In the genomic region with DNA sequence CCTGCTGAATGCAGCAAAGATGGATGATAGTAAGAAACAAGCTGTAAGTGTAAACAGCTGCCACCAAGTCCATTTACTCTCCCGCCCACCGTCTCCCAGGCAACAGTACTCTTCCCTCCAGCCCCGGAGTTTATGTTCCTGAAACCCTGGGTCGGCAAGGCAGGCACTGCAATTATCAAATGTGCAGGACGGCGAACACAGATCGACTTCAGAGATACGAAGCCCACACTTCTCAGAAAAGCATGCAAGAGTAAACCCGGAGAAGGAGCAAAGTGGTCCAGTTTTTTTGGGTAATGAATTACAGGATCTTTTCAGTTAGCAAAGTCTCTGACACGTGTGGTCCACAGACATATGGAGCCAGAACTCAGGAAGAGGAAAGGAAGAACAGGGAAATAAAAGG, we compare ENCODE assay signal across 8 mouse cellular contexts. TPM values are rescaled to one million over a fixed set of nuclear protein-coding genes. Genes with fewer than 3 reads are reported as not detected.
A peak's percentile ranks its signal among the peaks of the same experiment; 100 is the strongest.
DNase-seq lines count a peak whose midpoint lies in the region; ATAC-seq and TF ChIP-seq lines count a peak whose summit lies in the region.

No protein-coding gene starts in this region.

- H3K27me3 ChIP-seq in kidney, adult 2 months (replicated peaks; ENCODE audit: control insufficient read depth, insufficient read depth, low read length), result no peaks in the 10 kb centered on the region
- no peaks in the 10 kb centered on the region for H3K27me3 ChIP-seq in embryonic facial prominence, embryonic 11.5 days (ENCODE audit: control insufficient read depth, insufficient read depth, low read length)
- H3K27me3 ChIP-seq in kidney, embryonic 15.5 days, result no peaks in the 10 kb centered on the region
- no peaks in the 10 kb centered on the region for H3K27me3 ChIP-seq in myocyte (ENCODE audit: control insufficient read depth, insufficient read depth, insufficient read length)
- H3K27me3 ChIP-seq in cerebellum, adult 2 months (ENCODE audit: control insufficient read depth, insufficient read depth, low read length), result no peaks in the 10 kb centered on the region

- DNase-seq in kidney, adult 2 months, result peak; percentile 10
- no peak for DNase-seq in kidney, adult 11 months
- DNase-seq in ES-CJ7 (ENCODE audit: low read depth, low spot score), result peak; percentile 26
- DNase-seq in embryonic facial prominence, embryonic 11.5 days (ENCODE audit: low spot score), result peak; percentile 76
- DNase-seq in cerebellum, adult 2 months, result no peak
- no peak for DNase-seq in urinary bladder, adult 2 months (ENCODE audit: low spot score)

- no peaks in the 10 kb centered on the region for H3K36me3 ChIP-seq in kidney, adult 2 months (ENCODE audit: control insufficient read depth, insufficient read depth, low read length)
- H3K36me3 ChIP-seq in embryonic facial prominence, embryonic 11.5 days (replicated peaks; ENCODE audit: control insufficient read depth, insufficient read depth, low read depth, low read length), result peaks cover 4% of the 10 kb centered on the region
- peaks cover 21% of the 10 kb centered on the region for H3K36me3 ChIP-seq in kidney, embryonic 15.5 days
- H3K36me3 ChIP-seq in myocyte (ENCODE audit: control insufficient read depth, insufficient read depth), result peaks cover 29% of the 10 kb centered on the region

- peak overlapping the region; percentile 36 for H3K4me2 ChIP-seq in embryonic facial prominence, embryonic 11.5 days (ENCODE audit: low read depth, low read length)
- peak overlapping the region; percentile 96 for H3K4me2 ChIP-seq in kidney, embryonic 15.5 days
- peak overlapping the region; percentile 81 for H3K4me2 ChIP-seq in myocyte (ENCODE audit: low read depth)

- no peak for TF ChIP-seq POLR2A in kidney, adult 2 months (IDR thresholded peaks at IDR 0.05; ENCODE audit: low read depth, low read length)
- TF ChIP-seq POLR2A in myocyte (IDR thresholded peaks at IDR 0.05; ENCODE audit: insufficient read length, low read depth), result peak; percentile 35
- TF ChIP-seq POLR2A in cerebellum, adult 2 months (IDR thresholded peaks at IDR 0.05; ENCODE audit: borderline replicate concordance, insufficient read depth, low read length), result no peak

- no peaks in the 10 kb centered on the region for H3K9me3 ChIP-seq in embryonic facial prominence, embryonic 11.5 days (replicated peaks; ENCODE audit: control insufficient read depth, low read length)
- H3K9me3 ChIP-seq in kidney, embryonic 15.5 days (replicated peaks), result no peaks in the 10 kb centered on the region

- 0 out of 2 replicates have a peak overlapping the region, but pooled peaks have one; percentile 5 for H3K9ac ChIP-seq in embryonic facial prominence, embryonic 11.5 days (replicated peaks; ENCODE audit: low read length)
- H3K9ac ChIP-seq in kidney, embryonic 15.5 days, result no peak overlapping the region

- peaks cover 49% of the 10 kb centered on the region for H3K79me2 ChIP-seq in myocyte (ENCODE audit: control insufficient read depth, insufficient read depth)

- WGBS in kidney, adult 2 months, result 11% methylated on average over 10 of the region's 10 CpGs
- WGBS in embryonic facial prominence, embryonic 11.5 days, result 9% methylated on average over 10 of the region's 10 CpGs
- WGBS in kidney, embryonic 15.5 days, result 3% methylated on average over 10 of the region's 10 CpGs
- 13% methylated on average over 10 of the region's 10 CpGs for WGBS in cerebellum, adult 2 months

- ATAC-seq in embryonic facial prominence, embryonic 11.5 days (replicated peaks; ENCODE audit: insufficient number of reproducible peaks, low FRiP score, low TSS enrichment, low read depth), result no peak
- peak; percentile 30; the same call in 1 of the 2 replicates for ATAC-seq in kidney, embryonic 15.5 days (replicated peaks; ENCODE audit: low FRiP score)

- H3K27ac ChIP-seq in kidney, adult 2 months (ENCODE audit: insufficient read depth, low read depth, low read length), result no peak overlapping the region
- H3K27ac ChIP-seq in embryonic facial prominence, embryonic 11.5 days (replicated peaks; ENCODE audit: low read depth, low read length), result no peak overlapping the region
- peak overlapping the region; percentile 52 for H3K27ac ChIP-seq in kidney, embryonic 15.5 days
- H3K27ac ChIP-seq in cerebellum, adult 2 months (ENCODE audit: insufficient read depth, low read length), result no peak overlapping the region

- no peaks in the 10 kb centered on the region for H3K4me1 ChIP-seq in kidney, adult 2 months (ENCODE audit: control insufficient read depth, insufficient read depth, low read length)
- no peaks in the 10 kb centered on the region for H3K4me1 ChIP-seq in embryonic facial prominence, embryonic 11.5 days (ENCODE audit: control insufficient read depth, insufficient read depth, low read length)
- peaks cover 19% of the 10 kb centered on the region for H3K4me1 ChIP-seq in kidney, embryonic 15.5 days
- no peaks in the 10 kb centered on the region for H3K4me1 ChIP-seq in cerebellum, adult 2 months (ENCODE audit: control insufficient read depth, insufficient read depth, low read length)

- H3ac ChIP-seq in myocyte (ENCODE audit: control insufficient read depth, insufficient read length), result no peak overlapping the region

- H3K4me3 ChIP-seq in kidney, adult 2 months (ENCODE audit: insufficient read depth, low read depth, low read length), result no peak overlapping the region
- peak overlapping the region; percentile 17; the same call in 1 of the 2 replicates for H3K4me3 ChIP-seq in embryonic facial prominence, embryonic 11.5 days (ENCODE audit: low read depth, low read length)
- peak overlapping the region; percentile 99 for H3K4me3 ChIP-seq in kidney, embryonic 15.5 days (replicated peaks)
- H3K4me3 ChIP-seq in myocyte, result peak overlapping the region; percentile 76
- H3K4me3 ChIP-seq in cerebellum, adult 2 months (replicated peaks; ENCODE audit: insufficient read depth, low read depth, low read length), result no peak overlapping the region

- no peak for TF ChIP-seq CTCF in kidney, adult 2 months (conservative IDR thresholded peaks at IDR 0.05; ENCODE audit: insufficient read depth, insufficient read length, low read depth, low read length)
- no peak for TF ChIP-seq CTCF in cerebellum, adult 2 months (IDR thresholded peaks at IDR 0.05; ENCODE audit: borderline replicate concordance, insufficient read depth, low read depth, low read length)

TF ChIP-seq in myocyte, 11 proteins besides CTCF, POLR2A, EP300 and RAD21:
- no peak for TF ChIP-seq POLR2AphosphoS2 (IDR thresholded peaks at IDR 0.05; ENCODE audit: insufficient read length, low read depth)
- peak in 1 of 3 experiments; percentile 49 for TF ChIP-seq MYOD1 (IDR thresholded peaks at IDR 0.05; ENCODE audit: control insufficient read depth in 1 of 3, insufficient read length in 2 of 3, low read depth in 2 of 3)
- no peak for TF ChIP-seq E2F4 (IDR thresholded peaks at IDR 0.05; ENCODE audit: insufficient read depth)
- TF ChIP-seq MYOG (IDR thresholded peaks at IDR 0.05; ENCODE audit: control insufficient read depth in 1 of 3, insufficient read depth in 1 of 3, insufficient read length in 2 of 3, low read depth in 2 of 3), result peak in 1 of 3 experiments; percentile 31
TF ChIP-seq in myocyte: peak in this region for 2.

RNA-seq across cellular contexts. Expression of gene Mthfd2, which starts 9.7 kb away (rescaled TPM):
- polyA plus RNA-seq in kidney, adult 2 months (2012; rRNA removed), result 2.3 and 2.4 TPM in 2 replicates
- 58.7 and 59.7 TPM in 2 replicates for polyA plus RNA-seq in embryonic facial prominence, embryonic 11.5 days (2014; fragmentation: Nextera tagmentation; extraction: Ambion mirVana)
- polyA plus RNA-seq in kidney, embryonic 15.5 days (2015; fragmentation: Nextera tagmentation; extraction: Ambion mirVana), result 39.7 and 44.9 TPM in 2 replicates
- polyA plus RNA-seq in myocyte (2012; fragmentation: generic; extraction: Trizol), result 260 TPM
- polyA plus RNA-seq in cerebellum, adult 2 months (2012; rRNA removed), result 13.6 and 15.4 TPM in 2 replicates
- 3.2 and 4.4 TPM in 2 replicates for polyA plus RNA-seq in urinary bladder, adult 2 months (2012; rRNA removed)

RNA-seq across cellular contexts. Expression of gene Mob1a, which starts 9.8 kb away (rescaled TPM):
- 17.9 and 23.5 TPM in 2 replicates for polyA plus RNA-seq in kidney, adult 2 months (2012; rRNA removed)
- polyA plus RNA-seq in embryonic facial prominence, embryonic 11.5 days (2014; fragmentation: Nextera tagmentation; extraction: Ambion mirVana), result 80.0 and 85.7 TPM in 2 replicates
- 69.6 and 70.6 TPM in 2 replicates for polyA plus RNA-seq in kidney, embryonic 15.5 days (2015; fragmentation: Nextera tagmentation; extraction: Ambion mirVana)
- 22.8 TPM for polyA plus RNA-seq in myocyte (2012; fragmentation: generic; extraction: Trizol)
- 16.0 and 16.3 TPM in 2 replicates for polyA plus RNA-seq in cerebellum, adult 2 months (2012; rRNA removed)
- polyA plus RNA-seq in urinary bladder, adult 2 months (2012; rRNA removed), result 55.1 and 57.1 TPM in 2 replicates

RNA-seq across cellular contexts. Expression of gene Bola3, which starts 32.9 kb away (rescaled TPM):
- polyA plus RNA-seq in kidney, adult 2 months (2012; rRNA removed), result 85.2 and 125 TPM in 2 replicates
- polyA plus RNA-seq in embryonic facial prominence, embryonic 11.5 days (2014; fragmentation: Nextera tagmentation; extraction: Ambion mirVana), result 142 and 144 TPM in 2 replicates
- polyA plus RNA-seq in kidney, embryonic 15.5 days (2015; fragmentation: Nextera tagmentation; extraction: Ambion mirVana), result 145 and 149 TPM in 2 replicates
- polyA plus RNA-seq in myocyte (2012; fragmentation: generic; extraction: Trizol), result 104 TPM
- 87.1 and 90.2 TPM in 2 replicates for polyA plus RNA-seq in cerebellum, adult 2 months (2012; rRNA removed)
- 57.9 and 67.0 TPM in 2 replicates for polyA plus RNA-seq in urinary bladder, adult 2 months (2012; rRNA removed)

Comparison
In these comparisons a context has a peak if more than half of its experiments do, and no peak if none do; other contexts are left out.
1. DNase-seq: peak in kidney, adult 2 months (single experiment), ES-CJ7 (single experiment) and embryonic facial prominence, embryonic 11.5 days (single experiment); none in kidney, adult 11 months (single experiment), cerebellum, adult 2 months (0 of 2) and urinary bladder, adult 2 months (single experiment).
2. H3K4me3 ChIP-seq: peak in embryonic facial prominence, embryonic 11.5 days (single experiment), kidney, embryonic 15.5 days (single experiment) and myocyte (single experiment); none in kidney, adult 2 months (single experiment) and cerebellum, adult 2 months (single experiment).
3. H3K4me2 ChIP-seq: peak in every context shown above with its lines; median percentile 96 in kidney, embryonic 15.5 days; 81 in myocyte; 36 in embryonic facial prominence, embryonic 11.5 days.